Mouse (Mus musculus): ENCODE data around the gene Dzip1l. TPM values are rescaled to one million over a fixed set of nuclear protein-coding genes. Genes with fewer than 3 reads are reported as not detected.
"Not testable (repeated sequence)": the region's sequence is repeated elsewhere in the genome, so short reads cannot be mapped to it uniquely, and the experiment has no call there.

Gene Dzip1l
- polyA plus RNA-seq (2014; fragmentation: Nextera tagmentation; extraction: Ambion mirVana) = 6.4 and 7.2 TPM in 2 replicates

DNA sequence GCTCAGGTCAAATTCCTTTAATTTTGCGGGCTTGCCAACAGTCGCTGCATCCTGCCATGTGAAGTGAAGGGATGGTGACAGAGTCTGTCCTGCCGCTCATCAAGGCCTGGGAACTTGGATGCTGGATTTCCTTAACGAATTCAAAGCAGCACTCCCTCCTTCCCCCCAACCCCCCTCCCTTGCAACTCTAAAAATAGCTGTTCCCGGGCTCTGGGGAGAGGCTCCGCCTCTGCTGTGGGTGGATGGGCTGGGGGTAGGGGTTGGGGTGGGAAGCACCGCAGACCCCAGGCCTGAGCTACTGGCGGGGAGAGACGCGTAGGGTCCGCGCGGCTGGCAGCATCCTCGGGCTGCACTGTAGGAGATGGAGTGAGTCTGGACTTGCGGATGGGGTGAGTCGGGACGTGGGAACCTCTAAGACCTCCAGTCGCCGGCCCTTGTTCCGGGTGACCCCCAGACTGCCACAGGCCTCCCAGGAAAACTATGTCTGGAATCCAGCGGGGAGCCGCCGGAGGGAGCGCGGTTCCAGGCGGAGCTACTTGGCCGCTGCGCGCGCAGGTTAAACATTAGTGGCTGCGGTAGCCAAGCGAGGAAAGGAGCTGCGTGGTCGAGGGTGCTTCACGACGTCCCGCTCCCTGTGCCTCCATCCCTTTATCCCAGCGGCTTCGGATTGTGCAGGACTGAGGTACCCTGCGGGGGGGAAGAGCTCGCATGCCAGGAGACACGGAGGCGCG, at the start of gene Dzip1l:
TSS of gene Dzip1l (plus strand) at position 216 of the 731 bp plus-strand sequence.
- no peaks in the 10 kb centered on the region for H3K36me3 ChIP-seq (ENCODE audit: control insufficient read depth, insufficient read depth, low read length)
- peak within 1 kb of the TSS; percentile 59 for H3K4me3 ChIP-seq (ENCODE audit: low read depth, low read length)
- no peaks in the 10 kb centered on the region for H3K9me3 ChIP-seq (replicated peaks; ENCODE audit: control insufficient read depth, low read length)
- no peaks in the 10 kb centered on the region for H3K27me3 ChIP-seq (replicated peaks; ENCODE audit: control insufficient read depth, insufficient read depth, low read length)
- under 1% methylated on average over 44 of the region's 44 CpGs for WGBS
- peaks cover 29% of the 10 kb centered on the region for H3K4me1 ChIP-seq (ENCODE audit: control insufficient read depth, insufficient read depth, low read length)
- ATAC-seq (peak; percentile 95), DNase-seq (ENCODE audit: low spot score) (peak; percentile 87)
- peak within 1 kb of the TSS; percentile 81 for H3K27ac ChIP-seq (ENCODE audit: low read depth, low read length)
- H3K4me2 ChIP-seq (ENCODE audit: low read length) = peak within 1 kb of the TSS; percentile 63
- H3K9ac ChIP-seq (ENCODE audit: low read length) = peak within 1 kb of the TSS; percentile 72

DNA sequence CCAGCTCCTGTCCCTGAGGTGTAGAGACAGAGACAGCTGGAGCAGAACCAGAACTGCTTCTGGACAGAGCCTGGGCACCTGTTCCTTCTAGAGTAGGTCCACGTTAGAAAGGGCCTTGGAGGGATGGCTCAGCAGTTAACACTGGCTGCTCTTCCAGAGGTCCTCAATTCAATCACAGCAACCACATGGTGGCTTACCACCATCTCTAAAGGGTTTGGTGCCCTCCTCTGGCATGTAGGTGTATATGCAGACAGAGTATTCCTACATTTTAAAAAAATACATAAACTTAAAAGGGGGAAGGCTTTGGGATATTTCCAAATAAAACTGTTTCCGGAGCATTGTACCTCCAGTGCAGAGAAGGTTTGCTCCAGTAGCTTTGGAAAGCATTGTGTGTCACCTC, 48.6 kb upstream of the Dzip1l start:
- Histone ChIP-seq H3K27me3 (replicated peaks; ENCODE audit: control insufficient read depth, insufficient read depth, low read length) (no peaks in the 10 kb centered on the region), H3K4me1 (ENCODE audit: control insufficient read depth, insufficient read depth, low read length) (peaks cover 2% of the 10 kb centered on the region; the same call in 1 of the 2 replicates), H3K27ac (ENCODE audit: low read depth, low read length) (no peak overlapping the region), H3K9me3 (replicated peaks; ENCODE audit: control insufficient read depth, low read length) (no peaks in the 10 kb centered on the region), H3K9ac (ENCODE audit: low read length) (no peak overlapping the region), H3K4me3 (ENCODE audit: low read depth, low read length) (no peak overlapping the region), H3K36me3 (ENCODE audit: control insufficient read depth, insufficient read depth, low read length) (peaks cover 55% of the 10 kb centered on the region), H3K4me2 (ENCODE audit: low read length) (no peak overlapping the region)
- ATAC-seq (peak; percentile 35; the same call in 1 of the 2 replicates), DNase-seq (ENCODE audit: low spot score) (peak; percentile 78)
- 50% methylated on average over 2 of the region's 2 CpGs for WGBS

DNA sequence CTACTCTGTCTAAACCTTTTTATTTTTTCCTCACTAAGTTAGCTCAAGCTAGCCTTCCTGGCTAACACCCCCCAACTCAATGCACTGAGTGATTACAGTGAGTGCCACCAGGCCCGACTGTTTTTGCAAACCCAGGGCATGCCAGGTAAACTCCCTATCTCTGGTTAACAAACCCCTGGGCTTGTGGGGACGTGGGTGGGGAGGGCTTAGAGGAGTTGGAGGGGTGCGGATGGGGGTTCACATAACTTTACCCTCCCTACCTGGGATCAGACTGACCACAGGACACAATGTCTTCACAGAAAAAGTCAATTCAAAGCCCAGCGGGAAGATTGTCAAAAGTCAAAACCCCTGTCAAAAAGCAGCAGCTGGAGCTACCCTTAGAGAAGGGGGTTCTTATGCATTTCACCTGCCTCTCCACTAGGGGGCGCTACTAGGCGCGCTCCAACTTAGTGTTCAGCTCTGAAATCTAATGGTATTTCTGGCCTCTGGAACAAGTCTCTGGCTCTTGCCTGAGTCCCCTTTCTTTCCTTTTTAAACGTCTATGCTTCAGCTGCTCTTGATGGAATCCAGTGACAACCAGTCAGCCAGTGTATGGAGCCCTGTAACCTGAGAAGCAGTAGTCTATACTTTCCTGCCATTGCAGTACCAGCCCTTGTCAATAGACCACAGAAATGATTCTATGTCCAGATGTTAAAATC, 41.6 kb upstream of the Dzip1l start:
- Histone ChIP-seq H3K27me3 (replicated peaks; ENCODE audit: control insufficient read depth, insufficient read depth, low read length) (no peaks in the 10 kb centered on the region), H3K27ac (ENCODE audit: low read depth, low read length) (no peak overlapping the region), H3K4me3 (ENCODE audit: low read depth, low read length) (no peak overlapping the region), H3K4me1 (ENCODE audit: control insufficient read depth, insufficient read depth, low read length) (no peaks in the 10 kb centered on the region), H3K4me2 (ENCODE audit: low read length) (no peak overlapping the region), H3K9ac (ENCODE audit: low read length) (no peak overlapping the region), H3K36me3 (ENCODE audit: control insufficient read depth, insufficient read depth, low read length) (peaks cover 27% of the 10 kb centered on the region), H3K9me3 (replicated peaks; ENCODE audit: control insufficient read depth, low read length) (no peaks in the 10 kb centered on the region)
- WGBS = 31% methylated on average over 8 of the region's 8 CpGs
- no peak for ATAC-seq
- peak; percentile 62 for DNase-seq (ENCODE audit: low spot score)

DNA sequence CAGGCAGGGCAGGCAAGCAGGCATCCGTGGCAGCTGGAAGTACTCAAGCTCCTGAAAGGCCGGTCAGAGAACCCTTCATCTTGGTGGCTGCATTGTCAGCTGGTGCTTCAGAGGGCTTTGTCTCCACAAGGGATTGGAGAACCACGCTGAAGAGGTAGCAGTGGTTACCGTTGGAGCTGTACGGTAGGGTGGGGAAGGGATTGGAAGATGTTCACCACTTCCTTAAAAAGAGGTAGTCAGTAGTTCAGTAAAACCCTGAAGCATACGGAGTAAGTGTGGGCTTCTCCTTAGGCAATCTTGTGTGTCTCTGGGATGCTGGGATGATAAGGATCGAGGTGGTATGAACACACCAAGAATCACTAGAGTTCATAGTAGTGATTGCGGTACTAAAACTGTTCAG, 38.2 kb upstream of the Dzip1l start:
- H3K4me3 ChIP-seq (ENCODE audit: low read depth, low read length) = no peak overlapping the region
- H3K27me3 ChIP-seq (replicated peaks; ENCODE audit: control insufficient read depth, insufficient read depth, low read length) = no peaks in the 10 kb centered on the region
- DNase-seq (ENCODE audit: low spot score) (no peak), ATAC-seq (no peak)
- no peaks in the 10 kb centered on the region for H3K36me3 ChIP-seq (ENCODE audit: control insufficient read depth, insufficient read depth, low read length)
- H3K9ac ChIP-seq (ENCODE audit: low read length) = no peak overlapping the region
- no peaks in the 10 kb centered on the region for H3K4me1 ChIP-seq (ENCODE audit: control insufficient read depth, insufficient read depth, low read length)
- no peak overlapping the region for H3K27ac ChIP-seq (ENCODE audit: low read depth, low read length)
- WGBS = 77% methylated on average over 8 of the region's 8 CpGs
- H3K9me3 ChIP-seq (replicated peaks; ENCODE audit: control insufficient read depth, low read length) = no peaks in the 10 kb centered on the region
- H3K4me2 ChIP-seq (ENCODE audit: low read length) = no peak overlapping the region

GRCm38 (mm10) chr9:99599127-99599526, 30.2 kb upstream of the Dzip1l start:
- not testable (repeated sequence) for DNase-seq (ENCODE audit: low spot score); H3K4me2 ChIP-seq (ENCODE audit: low read length); H3K4me1 ChIP-seq (ENCODE audit: control insufficient read depth, insufficient read depth, low read length); H3K9me3 ChIP-seq (replicated peaks; ENCODE audit: control insufficient read depth, low read length); H3K4me3 ChIP-seq (ENCODE audit: low read depth, low read length); ATAC-seq; H3K27ac ChIP-seq (ENCODE audit: low read depth, low read length); H3K9ac ChIP-seq (ENCODE audit: low read length); H3K36me3 ChIP-seq (ENCODE audit: control insufficient read depth, insufficient read depth, low read length); H3K27me3 ChIP-seq (replicated peaks; ENCODE audit: control insufficient read depth, insufficient read depth, low read length)
- 98% methylated on average over 6 of the region's 6 CpGs for WGBS

- WGBS = 85% methylated on average over 2 of the region's 2 CpGs
- no peak overlapping the region for H3K4me2 ChIP-seq (ENCODE audit: low read length)
Observed at GRCm38 (mm10) chr9:99603566-99603965, 25.7 kb upstream of the Dzip1l start.

DNA sequence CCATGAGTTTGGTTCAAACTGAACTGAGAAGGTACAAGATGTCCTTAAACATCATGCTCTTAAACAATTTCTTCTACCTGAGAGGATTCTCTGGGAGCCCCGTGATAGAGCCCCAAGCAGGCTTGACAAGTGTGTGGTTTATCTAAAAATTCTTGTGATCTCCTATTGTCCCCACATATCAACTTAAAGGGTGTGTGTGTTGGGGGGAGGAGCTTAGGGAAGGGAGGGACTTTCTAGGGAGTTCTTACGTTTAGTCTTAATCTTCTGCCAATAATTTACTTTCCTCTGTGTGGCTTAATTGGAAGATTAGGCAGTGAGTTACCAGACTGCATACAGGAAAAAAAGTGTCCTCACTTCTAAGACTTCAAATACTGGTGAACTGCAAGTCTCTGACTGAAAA, 17.1 kb upstream of the Dzip1l start, which contains the start of gene A4gnt:
TSS of gene A4gnt (plus strand) at position 301 of the 400 bp plus-strand sequence.
- DNase-seq (ENCODE audit: low spot score) (no peak), ATAC-seq (no peak)
- no peaks in the 10 kb centered on the region for H3K36me3 ChIP-seq (ENCODE audit: control insufficient read depth, insufficient read depth, low read length)
- no peaks in the 10 kb centered on the region for H3K4me1 ChIP-seq (ENCODE audit: control insufficient read depth, insufficient read depth, low read length)
- no peak within 1 kb of the TSS for H3K4me2 ChIP-seq (ENCODE audit: low read length)
- H3K9me3 ChIP-seq (replicated peaks; ENCODE audit: control insufficient read depth, low read length) = no peaks in the 10 kb centered on the region
- WGBS = 53% methylated on average over 2 of the region's 2 CpGs
- H3K27me3 ChIP-seq (replicated peaks; ENCODE audit: control insufficient read depth, insufficient read depth, low read length) = no peaks in the 10 kb centered on the region
- H3K27ac ChIP-seq (ENCODE audit: low read depth, low read length) = no peak within 1 kb of the TSS
- H3K4me3 ChIP-seq (ENCODE audit: low read depth, low read length) = no peak within 1 kb of the TSS
- H3K9ac ChIP-seq (ENCODE audit: low read length) = no peak within 1 kb of the TSS

More at GRCm38 (mm10) chr9:99603566-99603965, 25.7 kb upstream of the Dzip1l start:
- Histone ChIP-seq H3K4me3 (ENCODE audit: low read depth, low read length) (no peak overlapping the region), H3K36me3 (ENCODE audit: control insufficient read depth, insufficient read depth, low read length) (no peaks in the 10 kb centered on the region), H3K9ac (ENCODE audit: low read length) (no peak overlapping the region), H3K9me3 (replicated peaks; ENCODE audit: control insufficient read depth, low read length) (no peaks in the 10 kb centered on the region), H3K27me3 (replicated peaks; ENCODE audit: control insufficient read depth, insufficient read depth, low read length) (no peaks in the 10 kb centered on the region), H3K27ac (ENCODE audit: low read depth, low read length) (no peak overlapping the region), H3K4me1 (ENCODE audit: control insufficient read depth, insufficient read depth, low read length) (no peaks in the 10 kb centered on the region)
- ATAC-seq = no peak
- no peak for DNase-seq (ENCODE audit: low spot score)

GRCm38 (mm10) chr9:99619688-99620087, 9.6 kb upstream of the Dzip1l start:
- Histone ChIP-seq H3K9me3 (replicated peaks; ENCODE audit: control insufficient read depth, low read length) (no peaks in the 10 kb centered on the region), H3K27ac (ENCODE audit: low read depth, low read length) (no peak overlapping the region), H3K4me2 (ENCODE audit: low read length) (no peak overlapping the region), H3K9ac (ENCODE audit: low read length) (no peak overlapping the region), H3K36me3 (ENCODE audit: control insufficient read depth, insufficient read depth, low read length) (no peaks in the 10 kb centered on the region), H3K4me1 (ENCODE audit: control insufficient read depth, insufficient read depth, low read length) (no peaks in the 10 kb centered on the region), H3K4me3 (ENCODE audit: low read depth, low read length) (no peak overlapping the region), H3K27me3 (replicated peaks; ENCODE audit: control insufficient read depth, insufficient read depth, low read length) (no peaks in the 10 kb centered on the region)
- no peak for ATAC-seq
- DNase-seq (ENCODE audit: low spot score) = no peak
- WGBS = 95% methylated on average over 8 of the region's 8 CpGs

DNA sequence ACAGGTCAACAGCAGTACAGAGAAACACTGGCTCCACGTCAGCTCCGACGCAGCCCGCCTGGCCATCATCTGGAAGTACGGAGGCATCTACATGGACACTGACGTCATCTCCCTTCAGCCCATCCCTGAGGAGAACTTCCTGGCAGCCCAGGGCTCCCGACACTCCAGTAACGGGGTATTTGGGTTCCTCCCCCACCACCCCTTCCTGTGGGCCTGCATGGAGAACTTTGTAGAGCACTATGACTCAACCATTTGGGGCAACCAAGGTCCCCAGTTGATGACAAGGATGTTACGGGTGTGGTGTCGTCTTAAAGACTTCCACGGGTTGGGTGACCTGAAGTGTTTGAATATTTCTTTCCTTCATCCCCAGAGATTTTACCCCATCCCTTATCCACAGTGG, 9.1 kb upstream of the Dzip1l start:
- 94% methylated on average over 11 of the region's 11 CpGs for WGBS
- Histone ChIP-seq H3K9ac (ENCODE audit: low read length) (no peak overlapping the region), H3K27me3 (replicated peaks; ENCODE audit: control insufficient read depth, insufficient read depth, low read length) (no peaks in the 10 kb centered on the region), H3K4me1 (ENCODE audit: control insufficient read depth, insufficient read depth, low read length) (no peaks in the 10 kb centered on the region), H3K36me3 (ENCODE audit: control insufficient read depth, insufficient read depth, low read length) (no peaks in the 10 kb centered on the region), H3K4me3 (ENCODE audit: low read depth, low read length) (no peak overlapping the region), H3K9me3 (replicated peaks; ENCODE audit: control insufficient read depth, low read length) (no peaks in the 10 kb centered on the region), H3K27ac (ENCODE audit: low read depth, low read length) (no peak overlapping the region), H3K4me2 (ENCODE audit: low read length) (no peak overlapping the region)
- DNase-seq (ENCODE audit: low spot score) (no peak), ATAC-seq (no peak)

Measured in forebrain, embryonic 14.5 days (tissue).